Mouse (Mus musculus) frontal cortex, adult (tissue): ENCODE measurements around the gene Tbc1d7.

Source experiments
- ATAC-seq: cut with Nextera tagmentation; 2 replicates; pipeline ENCODE4 v1.9.2; 2017; ENCODE audit warnings: mild to moderate bottlenecking, moderate library complexity, mixed read lengths; ENCODE audit not compliant: low TSS enrichment

Tbc1d7 gene

DNA sequence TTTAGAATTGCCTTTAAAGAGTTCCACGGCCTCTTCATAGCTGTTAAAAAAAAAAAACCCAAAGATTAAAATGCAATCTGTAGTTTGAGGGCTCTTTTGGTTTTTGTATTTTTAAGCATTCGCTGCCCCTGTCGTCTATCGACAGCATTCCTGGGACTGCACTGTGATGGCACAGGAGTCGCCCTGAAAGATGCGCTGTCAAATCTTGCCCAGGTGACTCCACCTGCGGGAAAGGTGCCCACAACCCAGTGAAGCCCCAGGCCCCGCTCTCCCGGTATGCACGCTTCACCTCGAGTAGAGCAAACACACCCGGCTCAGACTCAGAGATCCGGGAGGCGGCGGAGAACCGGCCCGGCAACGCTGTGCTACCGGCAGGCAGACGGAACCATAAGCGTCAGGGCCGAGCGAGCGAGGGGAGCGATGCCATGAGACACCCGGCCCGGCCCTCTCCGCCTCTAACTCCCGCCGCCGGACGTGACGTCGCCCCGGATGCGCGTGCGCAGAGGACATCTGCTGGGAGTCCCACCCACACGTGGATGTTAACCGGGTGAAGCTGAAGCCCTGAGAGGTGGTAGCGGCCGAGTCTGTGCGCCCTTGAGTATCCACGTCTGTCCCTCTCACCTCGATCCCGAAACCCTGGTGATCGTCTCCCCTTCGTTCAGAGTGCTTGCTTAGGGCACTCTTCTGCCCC, at the start of gene Tbc1d7:
TSS of gene Tbc1d7 (minus strand) at position 482 of the 691 bp plus-strand sequence.
- ATAC-seq: peak; percentile 95

DNA sequence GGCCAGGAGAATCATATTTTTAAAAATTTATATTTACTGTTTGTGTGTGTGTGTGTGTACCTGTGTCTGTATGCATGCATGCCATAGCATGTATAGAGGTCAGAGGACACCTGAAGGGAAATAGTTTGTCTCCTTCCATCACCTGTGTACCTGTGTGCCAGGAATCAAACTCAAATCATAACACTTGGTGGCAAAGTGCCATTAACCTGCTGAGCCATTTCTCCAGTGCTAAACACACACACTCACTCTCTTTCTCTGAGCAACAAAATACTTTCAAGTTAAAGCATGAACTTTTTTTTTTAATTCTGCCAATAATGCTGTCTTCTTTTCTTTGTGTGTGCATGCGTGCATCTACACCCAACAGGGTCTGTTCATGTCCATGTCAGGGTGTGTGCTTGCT, 49.3 kb upstream of the Tbc1d7 start:
- ATAC-seq: no peak

DNA sequence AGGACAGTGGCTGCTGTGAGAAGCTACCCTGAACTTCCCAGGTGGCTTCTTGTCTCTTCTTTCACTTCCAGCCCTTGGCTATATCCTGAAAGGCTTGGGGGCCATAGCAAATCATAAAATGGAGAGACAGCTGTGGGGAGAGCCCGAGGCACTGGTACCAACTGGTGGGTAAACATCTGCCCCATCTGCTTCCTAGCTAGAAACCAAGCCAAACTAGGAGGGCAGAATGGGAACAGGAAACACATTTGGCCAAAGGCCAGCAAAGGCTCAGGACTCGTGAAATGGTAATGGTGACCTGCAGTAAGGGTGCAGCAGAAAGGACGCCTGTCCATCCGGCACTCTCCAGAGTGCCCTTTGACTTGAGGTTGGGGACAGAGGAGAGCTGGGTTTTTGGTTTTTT, 47.5 kb upstream of the Tbc1d7 start:
- no peak for ATAC-seq

DNA sequence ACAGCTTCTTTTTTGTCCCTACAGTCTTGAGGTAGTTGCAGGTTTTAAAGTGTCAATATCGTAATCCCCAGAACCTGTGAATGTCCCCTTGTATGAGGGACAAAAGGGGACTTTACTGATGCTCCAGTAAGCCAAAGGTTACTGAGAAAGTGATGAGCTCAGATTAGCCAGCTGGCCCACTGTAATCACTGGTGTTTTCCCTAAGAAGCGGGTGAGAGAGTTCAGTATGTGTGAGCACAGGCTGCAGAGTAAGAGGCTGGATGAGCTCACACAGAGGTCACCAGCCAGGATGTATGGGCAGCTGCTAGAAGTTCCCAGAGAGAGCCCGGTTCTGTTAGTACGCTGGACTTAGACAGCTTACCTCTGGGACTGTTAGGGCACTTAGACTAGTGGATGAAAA, 47.0 kb upstream of the Tbc1d7 start:
- ATAC-seq: no peak

DNA sequence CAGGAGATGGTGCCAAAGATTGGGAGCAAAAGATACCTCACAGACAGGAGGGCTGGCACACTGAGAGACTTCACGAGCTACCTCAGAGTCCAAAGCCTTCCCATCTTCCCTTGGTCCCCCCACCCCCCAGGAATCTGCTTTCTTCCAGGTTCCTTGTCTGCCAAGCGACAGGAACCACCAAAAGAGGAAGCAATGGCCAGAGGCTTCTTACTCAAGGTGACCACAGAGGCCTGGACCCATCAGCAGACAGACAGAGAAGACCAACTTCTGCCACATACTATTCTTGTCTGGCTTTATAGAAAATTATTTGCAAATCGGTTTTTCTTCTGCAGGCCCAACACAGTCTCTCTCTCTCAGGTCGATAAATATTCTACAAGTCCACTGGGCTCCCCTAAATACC, 46.4 kb upstream of the Tbc1d7 start:
- ATAC-seq: no peak

DNA sequence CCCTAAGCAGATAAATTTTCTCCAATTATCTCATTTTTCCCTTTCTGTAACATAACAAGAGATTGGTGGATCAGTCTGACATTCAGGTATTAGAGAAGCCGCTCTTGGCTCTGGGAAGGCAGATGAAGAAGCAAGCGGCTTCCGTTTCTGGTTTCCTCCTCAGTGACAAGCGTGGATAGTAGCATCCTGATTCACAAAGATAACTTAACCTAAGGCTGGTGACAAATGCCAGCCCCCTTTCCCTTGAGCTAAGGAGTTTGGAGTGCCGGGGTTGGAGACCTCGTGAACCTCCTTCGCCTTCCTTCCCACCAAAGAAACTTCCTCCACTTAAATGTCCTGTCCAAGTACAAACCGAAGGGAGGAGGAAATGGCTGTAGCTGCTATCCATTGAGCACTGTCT, 45.8 kb upstream of the Tbc1d7 start:
- no peak for ATAC-seq

DNA sequence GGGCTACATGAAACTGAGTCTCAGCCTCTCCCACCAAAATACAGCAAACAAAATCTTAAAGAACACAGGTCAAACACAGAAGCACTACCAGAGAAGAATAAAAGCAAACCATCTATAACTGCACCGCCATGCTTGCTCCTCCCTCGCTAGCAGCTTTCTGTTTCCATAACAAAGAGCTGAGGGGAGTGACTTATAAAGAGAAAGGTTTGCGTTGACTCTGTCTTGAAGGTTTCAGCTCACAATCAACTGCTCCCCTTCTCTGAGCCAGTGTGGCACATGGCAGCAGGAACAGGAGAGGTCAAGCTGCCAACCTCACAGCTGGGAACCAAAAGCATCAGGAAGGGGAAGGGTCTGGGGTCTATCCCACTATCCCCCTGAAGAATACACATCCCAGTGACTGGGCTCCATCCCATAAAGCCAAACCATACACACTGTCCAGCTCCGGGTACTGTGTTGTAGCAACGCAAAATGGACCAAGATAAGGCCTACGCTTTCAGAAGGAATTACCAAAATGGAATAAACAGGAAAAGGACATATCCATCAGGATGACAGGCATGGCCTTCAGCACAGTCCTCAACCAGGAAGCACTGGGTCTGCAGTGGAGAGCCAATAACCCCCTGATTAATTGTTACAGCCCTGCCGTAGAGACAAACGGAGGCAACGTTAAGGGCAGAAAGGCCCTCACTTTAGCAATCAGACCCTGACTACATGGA, 44.8 kb upstream of the Tbc1d7 start:
- ATAC-seq: no peak

DNA sequence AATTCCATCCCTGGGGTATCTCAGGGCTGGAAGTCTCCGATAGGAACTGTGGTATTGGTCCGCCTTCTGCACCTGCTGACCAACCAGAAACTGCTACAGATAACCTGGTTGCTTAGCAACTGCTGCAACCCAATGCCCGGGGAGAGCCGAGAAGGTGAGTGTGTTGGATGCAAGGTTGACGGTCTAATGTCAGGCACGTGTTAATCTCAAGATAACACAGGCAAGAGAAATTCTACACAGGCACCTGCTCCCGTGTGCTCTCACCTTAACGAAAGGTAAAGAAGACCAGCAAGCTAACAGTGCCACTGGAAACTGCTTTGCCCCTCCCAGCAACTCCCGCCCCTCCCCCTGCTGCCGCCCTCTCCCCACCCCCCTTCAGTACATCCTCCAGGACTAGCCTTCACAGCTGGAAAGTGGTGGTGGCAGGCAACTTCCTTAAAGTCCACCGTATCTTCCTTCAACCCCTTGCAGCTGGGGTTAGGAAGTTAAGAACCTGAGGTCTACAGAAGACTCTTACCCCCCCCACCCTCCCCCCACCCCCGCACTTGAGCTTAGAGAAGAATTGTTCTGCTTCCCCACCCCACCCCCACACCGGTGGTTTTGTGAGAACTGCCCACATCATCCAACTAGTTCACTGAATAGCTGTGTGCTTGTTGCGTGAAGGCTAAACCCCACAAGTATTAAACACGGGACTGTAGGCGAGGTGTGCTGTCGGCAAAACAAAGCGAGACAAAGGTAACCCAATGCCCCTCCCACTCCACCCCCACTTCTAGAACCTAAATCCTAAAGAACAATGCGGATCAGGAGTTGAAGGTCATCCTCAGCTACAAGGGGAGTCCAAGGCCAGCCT, 44.1 kb upstream of the Tbc1d7 start:
- ATAC-seq: no peak

DNA sequence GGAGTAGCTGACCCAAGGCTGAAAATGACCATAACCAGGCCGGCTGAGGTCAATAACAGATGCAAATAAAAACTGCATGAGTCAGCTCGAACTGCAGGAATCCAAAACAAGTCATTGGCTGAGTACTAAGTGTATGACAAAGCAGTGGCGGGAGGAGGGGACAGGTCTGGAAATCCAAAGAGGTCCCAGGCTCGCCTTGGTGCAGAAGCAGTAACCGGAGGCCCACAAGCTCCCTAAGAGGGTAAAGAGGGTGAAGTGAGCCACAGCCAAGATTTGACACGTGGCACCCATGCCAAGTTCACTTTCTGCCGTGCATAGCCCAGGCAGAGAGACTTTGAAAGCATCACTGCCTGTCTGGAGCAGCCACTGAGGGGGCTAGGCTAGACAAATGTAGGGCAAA, 41.0 kb upstream of the Tbc1d7 start:
- no peak for ATAC-seq

DNA sequence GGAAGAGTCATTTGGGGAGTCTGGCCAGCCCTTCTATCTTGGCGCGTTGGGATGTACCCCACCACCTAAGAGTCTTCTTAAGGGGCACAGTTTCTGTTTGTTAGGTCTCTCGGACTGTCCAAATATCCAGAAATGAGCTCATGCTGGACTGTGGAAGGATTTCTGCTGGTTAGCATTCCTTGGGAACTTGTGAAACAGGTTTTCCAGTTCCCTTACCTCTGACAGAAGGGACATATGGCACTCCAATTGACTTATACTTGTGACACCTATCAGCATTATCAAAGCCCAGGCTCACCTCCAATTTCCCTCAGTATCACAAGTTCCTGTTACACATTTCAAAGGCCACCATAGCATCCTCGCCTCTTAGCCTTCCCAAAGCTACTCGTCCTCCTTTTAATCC, 39.7 kb upstream of the Tbc1d7 start:
- ATAC-seq: no peak

DNA sequence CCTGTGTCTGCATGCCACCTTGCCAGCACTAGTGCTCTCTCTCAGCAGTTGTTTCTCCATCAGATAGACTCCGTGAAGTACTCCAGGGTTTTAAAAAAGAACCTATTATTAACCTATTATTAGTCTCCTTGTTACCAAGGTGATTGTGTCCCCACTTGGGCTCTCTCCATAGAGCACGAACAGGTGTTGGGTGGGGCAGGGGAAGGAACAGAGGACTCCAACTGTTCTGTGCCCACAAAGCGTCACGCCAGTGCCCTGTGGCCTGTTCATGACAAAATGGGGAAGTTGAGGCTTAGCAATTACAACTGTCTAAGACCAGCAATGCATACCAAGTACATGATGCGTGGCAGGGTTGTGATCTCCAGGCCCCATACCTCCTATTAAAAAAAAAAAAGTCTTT, 38.3 kb upstream of the Tbc1d7 start:
- no peak for ATAC-seq

DNA sequence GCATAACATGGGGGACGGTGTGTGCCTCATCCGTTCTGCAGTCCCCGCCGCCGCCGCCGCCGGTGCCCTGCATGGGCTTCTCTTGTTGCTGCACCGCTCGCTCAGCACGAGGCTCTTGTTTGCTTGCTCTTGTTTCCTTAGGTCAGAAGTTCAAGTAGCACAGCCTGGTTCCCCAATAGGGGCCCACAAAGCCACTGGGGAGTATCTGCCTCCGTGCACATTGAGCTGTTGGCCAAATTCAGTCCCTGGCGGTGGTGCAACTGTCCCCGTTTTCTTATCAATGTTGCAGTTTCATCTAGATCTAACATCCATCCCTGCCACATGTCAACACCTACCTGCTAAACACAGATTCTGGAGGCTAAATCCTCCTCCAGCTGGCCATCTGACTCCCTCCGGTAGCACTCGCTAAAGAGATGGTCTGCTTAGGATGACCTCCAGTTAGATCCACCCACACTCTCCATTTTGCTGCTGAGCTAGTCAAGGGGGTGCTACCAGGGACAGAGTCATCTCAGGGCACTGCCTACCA, 37.7 kb upstream of the Tbc1d7 start:
- peak; percentile 24 for ATAC-seq

DNA sequence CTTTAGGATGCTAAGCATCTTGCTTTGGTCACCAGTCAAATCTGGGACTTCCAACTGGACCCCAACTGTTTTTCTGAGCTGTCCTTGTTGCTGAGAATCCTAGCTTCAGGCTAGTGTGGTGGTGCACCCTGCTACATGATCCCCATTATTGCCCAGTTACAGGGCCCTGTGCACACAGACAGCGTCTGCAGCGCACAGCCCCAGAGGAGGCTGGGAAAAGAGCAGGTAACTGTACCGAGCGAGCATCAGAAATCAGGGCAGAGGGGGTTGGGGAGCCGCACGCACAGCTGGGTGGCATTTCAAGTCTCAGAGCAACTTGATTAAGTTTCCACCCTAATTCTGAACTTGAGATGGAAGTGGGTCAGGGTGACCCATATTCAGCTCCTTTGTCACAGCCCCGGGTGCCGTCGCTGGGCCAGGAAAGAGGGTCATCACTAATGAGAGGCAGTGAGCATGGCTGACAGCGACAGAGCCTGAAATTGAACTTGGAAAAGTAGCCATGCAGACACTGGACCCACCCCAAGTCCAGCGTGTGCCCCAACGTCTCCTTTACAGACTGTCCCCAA, 34.9 kb upstream of the Tbc1d7 start:
- no peak for ATAC-seq

DNA sequence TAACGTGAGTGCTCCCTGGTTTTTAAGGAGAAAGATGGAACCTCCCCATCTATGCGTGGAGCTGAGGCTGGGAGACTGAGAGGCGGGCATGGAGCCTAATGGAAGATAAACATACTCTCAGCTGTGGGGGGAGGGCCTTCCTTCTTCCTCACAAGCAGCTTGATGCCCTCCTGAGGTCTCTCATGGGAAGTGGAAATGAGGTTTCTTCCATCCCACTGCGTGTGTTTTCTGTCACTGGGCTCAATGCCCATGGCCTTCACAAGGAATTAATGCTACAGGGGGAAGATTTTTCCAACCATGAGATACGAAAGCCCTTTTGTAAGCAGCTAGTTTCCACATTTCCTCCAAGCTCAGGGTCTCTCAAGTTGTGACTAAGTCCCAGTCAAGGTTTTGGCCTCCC, 32.3 kb upstream of the Tbc1d7 start:
- no peak for ATAC-seq

DNA sequence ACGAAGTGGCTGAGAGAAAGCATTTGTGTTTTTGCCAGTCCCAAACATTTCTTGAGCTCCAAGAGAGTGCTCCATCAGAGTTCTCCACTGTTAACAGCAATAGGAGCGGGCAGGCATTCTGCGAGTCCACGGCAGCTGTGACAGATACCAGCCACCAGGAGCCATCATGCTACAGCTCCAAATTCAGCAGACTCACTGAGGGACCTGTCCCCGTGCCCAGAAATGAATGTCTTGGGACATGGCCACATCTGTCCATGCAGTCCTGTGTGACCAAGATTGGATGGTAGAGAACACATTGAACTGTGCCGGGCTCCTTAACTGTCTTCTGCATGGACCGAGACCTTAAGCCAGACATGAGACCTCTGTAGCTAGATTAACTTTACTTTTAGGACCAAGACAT, 31.9 kb upstream of the Tbc1d7 start:
- ATAC-seq: no peak

DNA sequence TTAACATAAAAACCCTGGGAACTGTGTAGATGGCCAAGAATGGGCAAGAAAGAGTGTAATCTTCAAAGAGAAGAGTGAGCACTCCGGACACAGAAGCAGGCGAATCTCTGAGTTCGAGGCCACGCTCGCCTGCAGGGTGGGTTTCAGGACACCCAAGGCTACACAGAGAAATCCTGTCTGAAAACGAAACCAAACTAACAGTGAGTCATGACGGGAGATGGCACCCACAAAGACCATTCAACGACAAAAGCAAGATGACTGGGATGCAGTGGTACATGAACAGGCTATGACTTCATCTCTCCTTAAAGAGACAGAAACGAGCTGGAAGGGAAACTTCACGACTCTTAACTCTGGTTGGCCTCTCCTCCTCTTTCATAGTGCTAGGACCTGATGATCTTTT, 31.1 kb upstream of the Tbc1d7 start:
- no peak for ATAC-seq

DNA sequence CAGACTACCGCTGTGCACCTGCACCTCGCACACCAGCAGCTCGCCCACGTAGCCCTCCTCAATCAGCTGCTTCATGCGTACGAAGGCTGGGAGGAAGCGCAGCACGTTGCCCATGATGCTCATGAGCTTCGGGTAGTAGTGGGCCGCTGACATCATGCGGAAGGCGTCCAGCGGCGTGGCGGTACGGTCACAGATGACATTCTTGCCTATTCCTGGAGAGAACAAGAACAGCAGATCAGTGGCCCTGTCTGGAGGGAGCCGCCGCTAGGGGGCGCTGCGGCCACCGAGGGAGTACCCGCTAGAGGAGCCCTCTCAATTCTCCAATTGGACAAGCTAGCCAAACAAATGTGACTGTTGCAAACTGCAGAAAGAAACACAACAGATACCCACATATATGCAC, 29.7 kb upstream of the Tbc1d7 start:
- ATAC-seq: peak; percentile 21; the same call in 1 of the 2 replicates

DNA sequence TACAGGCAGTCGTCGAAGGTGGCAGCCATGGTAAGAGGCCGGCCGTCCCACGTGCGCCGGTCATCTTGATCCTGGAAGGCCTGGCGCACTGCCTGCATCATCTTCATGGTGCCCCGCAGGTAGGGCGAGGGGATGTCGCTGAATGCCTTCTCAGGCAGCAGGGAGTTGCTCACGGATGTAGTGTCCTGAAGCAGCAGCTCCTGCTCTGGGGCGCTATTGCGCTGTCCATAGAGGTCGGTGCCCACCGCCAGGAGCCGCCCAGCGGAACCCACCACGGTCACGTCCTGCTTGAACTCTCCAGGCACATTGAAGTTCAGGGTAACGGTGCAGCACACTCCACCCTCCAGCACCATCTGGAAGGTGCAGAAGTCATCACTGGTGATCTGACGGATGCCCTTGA, 29.2 kb upstream of the Tbc1d7 start:
- ATAC-seq: no peak

DNA sequence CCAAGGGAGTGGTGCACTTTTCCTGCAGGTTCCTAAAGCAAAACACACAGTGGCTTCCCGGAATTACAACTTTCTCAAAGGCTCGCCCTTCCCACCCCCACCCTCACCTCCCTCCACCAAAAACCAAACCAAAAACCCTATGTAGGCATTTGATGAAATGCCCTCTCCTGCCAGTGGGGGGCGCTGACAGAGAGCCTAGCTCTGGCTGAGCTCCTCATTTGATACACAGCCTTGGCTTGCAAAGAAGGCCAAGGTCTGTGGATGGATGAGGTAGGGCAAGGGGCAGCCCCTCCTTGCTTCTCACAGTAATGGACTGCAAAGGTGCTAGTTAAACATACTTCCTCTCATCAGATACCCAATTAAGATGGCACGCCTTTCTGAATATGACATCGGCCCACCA, 28.4 kb upstream of the Tbc1d7 start:
- no peak for ATAC-seq

DNA sequence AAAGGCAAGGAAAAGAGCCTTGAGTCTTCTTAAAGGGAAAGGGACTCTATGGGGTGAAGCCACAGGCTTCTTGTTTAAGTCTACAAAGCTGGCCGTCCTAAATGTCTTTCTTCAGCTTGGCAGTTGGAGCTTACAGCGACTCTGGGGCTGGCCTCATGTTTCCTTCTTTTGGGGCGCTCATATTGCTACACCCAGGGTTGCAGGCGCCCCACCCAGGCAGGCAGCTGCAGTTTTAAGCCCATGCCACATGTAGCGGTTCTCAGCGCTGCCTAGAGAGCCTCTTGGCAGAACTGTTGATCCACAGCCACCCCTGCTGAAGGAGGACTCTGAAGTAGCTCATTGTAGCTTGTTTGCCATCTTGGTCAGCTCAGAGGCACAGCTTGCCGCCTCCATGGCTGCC, 28.0 kb upstream of the Tbc1d7 start:
- ATAC-seq: no peak

DNA sequence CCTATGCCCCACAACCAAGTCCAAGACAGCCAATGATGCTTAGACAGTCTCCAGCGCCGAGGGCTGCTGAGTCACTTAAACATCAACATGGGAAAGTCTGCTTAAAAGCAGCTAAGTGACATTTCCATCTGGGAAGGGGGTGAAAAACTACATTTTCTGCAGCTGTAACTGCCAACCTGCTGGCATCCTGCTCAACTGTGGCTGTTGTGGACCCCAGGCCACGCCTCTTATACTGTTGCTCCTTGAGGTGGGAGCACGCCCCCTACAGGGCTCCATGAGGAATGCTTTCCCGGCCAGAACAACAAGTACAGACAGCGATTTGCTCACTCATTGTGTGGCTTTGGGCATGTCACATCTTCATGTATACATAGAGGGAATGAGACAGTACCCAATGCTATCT, 25.9 kb upstream of the Tbc1d7 start:
- peak; percentile 21; the same call in 1 of the 2 replicates for ATAC-seq

DNA sequence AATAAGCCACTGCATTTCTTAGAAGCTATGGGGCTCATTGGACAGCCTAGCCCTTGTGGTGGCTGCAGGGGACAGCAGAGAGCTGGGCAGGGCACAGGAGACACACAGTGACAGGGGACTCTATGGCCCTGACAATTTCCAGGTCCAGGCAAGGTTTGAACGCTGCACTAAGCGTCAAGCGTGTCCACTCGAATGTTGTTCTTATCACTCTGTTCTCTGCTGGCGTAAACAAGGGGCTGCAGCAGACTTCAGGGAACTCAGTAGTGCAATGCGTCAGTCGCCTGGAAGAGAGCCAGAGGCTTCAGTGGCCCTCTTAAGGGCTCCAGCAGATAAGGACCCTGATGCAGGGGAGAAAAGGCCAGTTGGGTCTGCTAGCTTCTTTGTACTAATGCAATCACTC, 24.7 kb upstream of the Tbc1d7 start:
- ATAC-seq: no peak
